Mouse (Mus musculus) bone marrow macrophage, adult 2 months (primary cell): Measurements from ENCODE around the gene Slc30a4.

ENCODE experiments used
- CTCF ChIP-seq: IDR thresholded peaks from 2 replicates; pipeline ENCODE4 v1.5.1; 2012; ENCODE audit warnings: low read depth, mild to moderate bottlenecking, low read length, moderate library complexity
- POLR2A ChIP-seq: IDR thresholded peaks from 2 replicates; pipeline ENCODE4 v1.6.1; 2012; ENCODE audit warnings: mild to moderate bottlenecking, low read depth, low read length, borderline replicate concordance

GRCm38 (mm10) chr2:122711911-122712310 is 9.4 kb upstream of the Slc30a4 start:
- TF ChIP-seq POLR2A (no peak), CTCF (no peak)
